Mouse (Mus musculus): ENCODE measurements around the gene Rnf157.

Rnf157 gene

DNA sequence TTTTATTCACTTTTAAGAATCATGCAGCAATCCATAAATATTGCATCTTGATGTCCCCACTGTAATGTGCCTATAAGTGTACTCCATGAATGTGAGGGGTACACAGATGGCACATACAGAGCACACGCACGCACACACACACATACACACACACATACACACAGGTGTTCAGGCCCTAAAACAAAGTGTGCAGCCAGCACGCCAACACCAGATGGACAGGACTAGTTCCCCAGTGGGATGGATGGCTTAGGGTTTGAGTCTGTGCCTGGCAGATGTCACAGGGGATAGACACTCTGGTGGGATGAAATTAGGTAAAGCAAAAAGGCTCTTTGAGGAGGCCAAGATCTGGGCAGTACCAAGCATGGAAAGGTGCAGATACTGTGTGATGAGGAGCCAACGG lies 76.4 kb downstream of the Rnf157 start:
- DNase-seq (ENCODE audit: low read depth), result no peak

DNA sequence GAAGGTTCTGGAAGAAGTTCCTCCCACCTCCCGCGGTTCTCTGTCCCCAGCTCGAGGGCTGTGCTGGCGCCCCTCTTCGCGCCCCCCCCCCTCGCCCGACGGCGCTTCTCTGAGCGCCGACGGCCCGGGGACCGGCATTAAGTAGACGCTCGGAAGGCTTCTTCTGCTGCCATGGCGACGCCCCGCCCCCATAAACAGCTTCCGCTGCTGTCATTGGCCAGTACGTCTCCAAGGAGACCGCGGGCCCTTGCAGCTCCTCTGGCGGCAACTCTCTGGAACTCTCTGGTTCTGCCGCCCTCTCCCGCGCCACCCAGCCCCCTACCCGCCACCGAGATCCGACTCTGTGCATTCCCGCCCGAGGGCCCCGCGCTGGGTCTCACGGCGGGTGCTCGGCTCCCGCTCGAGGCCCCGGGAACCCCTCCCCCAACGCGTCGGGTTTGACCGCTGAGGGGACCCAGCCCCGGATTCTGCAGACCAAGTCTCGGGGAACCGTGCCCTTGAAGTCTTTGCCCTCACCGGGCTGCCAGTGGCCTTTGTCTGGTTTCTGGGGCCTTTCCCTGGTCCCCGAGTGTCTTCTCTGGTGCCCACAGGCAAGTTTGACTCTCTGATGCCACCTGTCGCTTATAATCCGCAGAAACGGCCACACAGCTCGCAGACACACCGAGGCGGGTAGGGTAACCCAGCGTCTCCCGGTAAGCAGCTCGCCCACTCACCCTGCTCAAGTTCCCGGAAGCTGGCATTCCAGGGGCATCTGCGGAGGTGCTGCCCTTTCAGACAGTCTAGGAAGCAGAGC lies 77.4 kb downstream of the Rnf157 start, which contains the start of gene Foxj1:
Gene Foxj1, minus strand, starts transcription at position 156 of the 793 bp plus-strand sequence.
- peak; percentile 82 for DNase-seq (ENCODE audit: low read depth)

DNA sequence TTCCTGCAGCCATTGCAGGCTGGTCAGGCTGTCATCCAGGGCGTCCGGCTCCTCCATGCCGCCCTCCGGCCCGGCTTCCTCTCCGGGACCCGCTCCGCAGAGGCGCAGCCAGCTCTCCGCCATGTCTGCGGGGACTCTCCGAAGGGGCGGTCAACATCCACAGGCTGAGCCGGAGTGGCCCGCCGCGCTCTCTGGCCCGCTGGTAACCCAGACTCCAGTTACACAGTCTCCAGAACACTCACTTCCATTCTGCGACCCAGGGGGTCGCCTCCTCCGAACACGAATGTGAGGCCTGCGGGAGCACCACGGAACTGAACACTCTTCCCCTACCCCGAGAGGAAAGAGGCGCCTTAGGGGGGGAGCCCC lies 78.4 kb downstream of the Rnf157 start:
- no peak for DNase-seq (ENCODE audit: low read depth)

DNA sequence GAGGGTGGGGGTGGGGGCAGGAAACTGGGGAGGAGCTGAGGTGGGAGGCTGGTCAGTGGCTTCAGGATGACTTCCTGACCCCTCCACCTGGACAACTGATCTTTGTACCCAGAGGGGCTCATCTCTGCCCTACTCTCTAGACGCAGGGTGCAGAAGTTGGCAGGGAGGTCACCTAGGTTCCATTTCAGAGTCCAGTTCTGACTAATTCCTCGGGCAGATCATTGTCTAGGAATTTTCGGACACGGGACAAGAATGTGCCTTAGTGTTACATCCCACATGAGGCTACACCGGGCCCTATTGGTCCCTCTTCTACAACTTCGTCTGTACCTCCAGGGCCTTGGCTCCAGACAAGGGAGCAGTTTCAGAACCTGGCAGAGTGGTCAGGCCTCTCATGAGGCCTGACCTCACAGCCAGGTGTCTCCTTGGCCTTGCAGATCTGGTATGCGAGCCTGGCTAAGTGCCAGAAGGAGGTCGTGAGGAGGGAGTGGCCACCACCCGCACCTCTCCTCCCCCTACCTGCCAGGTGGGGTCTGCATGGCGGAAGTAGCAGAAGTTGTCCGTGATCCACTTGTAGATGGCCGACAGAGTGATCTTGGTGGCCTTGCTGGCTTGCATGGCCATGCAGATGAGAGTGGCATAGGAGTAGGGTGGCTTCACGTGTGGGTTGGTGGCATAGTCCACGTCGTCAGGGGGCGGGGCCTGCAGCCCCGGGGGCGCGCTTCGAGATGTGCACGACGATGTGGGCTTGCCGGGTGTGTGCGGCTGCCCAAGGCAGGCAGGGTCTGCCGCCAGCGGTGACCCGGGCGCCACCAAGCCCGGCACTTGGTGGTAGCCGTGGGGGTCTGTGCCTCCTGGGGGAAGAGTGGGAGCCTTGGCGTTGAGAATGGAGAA lies 79.1 kb downstream of the Rnf157 start:
- DNase-seq (ENCODE audit: low read depth), result no peak

DNA sequence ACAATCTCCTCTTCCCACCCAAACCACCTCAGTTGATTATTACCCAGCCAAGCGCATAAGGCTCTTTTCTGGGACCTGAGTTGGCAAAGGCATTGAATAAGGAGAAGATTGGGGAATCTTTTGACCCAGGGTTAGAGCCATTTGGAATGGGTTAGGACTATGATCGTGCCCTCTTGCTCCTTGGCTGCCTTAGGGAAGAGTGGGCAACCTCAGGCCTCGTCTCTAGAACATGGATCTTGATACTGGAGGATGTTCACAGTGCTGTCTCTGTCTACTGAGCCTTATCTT lies 79.9 kb downstream of the Rnf157 start:
- DNase-seq (ENCODE audit: low read depth), result no peak

DNA sequence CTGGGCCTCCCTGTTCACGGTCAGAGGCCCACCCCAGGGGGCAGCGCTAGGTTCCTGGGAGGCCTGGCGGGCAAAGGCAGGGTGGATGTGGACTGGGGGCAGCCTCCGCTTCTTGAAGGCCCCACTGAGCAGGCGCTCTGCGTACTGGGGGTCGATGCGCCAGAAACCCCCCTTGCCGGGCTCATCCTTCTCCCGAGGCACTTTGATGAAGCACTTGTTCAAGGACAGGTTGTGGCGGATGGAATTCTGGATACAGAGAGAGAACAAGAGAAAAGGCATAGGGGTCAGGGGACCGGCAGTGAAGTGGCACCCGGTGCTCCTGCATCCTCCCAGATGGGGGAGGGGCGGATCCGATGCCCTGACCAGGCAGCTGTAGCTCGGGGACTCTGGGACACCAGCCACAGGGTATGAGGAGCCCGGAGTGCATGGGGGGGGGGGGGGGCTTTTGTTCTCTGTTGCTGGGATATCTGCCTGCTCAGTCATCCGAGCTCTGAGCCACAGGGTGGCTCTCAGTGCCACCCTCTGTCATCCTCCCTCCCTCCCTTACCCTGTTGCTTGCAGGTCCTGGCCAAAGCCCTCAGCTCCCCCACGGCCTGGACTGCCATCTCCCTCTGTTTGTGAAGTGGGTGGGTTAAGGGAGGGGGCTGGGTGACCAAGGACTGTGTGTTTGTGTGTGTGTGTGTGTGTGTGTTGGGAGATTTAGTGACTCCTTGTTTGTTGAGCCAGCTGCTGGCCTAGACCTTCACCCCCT lies 80.4 kb downstream of the Rnf157 start:
- no peak for DNase-seq (ENCODE audit: low read depth)

DNA sequence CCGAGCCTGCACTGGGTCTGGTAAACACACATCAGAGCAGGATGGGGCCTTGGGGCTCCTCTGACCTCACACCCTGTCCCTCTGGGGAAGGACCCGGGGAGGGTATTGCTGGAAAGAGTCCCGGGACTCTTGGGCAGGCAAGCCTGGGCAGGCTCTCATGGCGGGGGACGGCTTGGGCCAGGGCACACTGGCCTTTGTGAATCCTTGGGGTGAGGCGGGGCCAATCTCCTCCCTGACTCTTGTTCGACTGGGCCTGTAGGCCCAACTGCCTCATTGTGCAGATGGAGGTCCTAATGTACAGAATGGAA lies 82.7 kb downstream of the Rnf157 start:
- DNase-seq (ENCODE audit: low read depth), result no peak

DNA sequence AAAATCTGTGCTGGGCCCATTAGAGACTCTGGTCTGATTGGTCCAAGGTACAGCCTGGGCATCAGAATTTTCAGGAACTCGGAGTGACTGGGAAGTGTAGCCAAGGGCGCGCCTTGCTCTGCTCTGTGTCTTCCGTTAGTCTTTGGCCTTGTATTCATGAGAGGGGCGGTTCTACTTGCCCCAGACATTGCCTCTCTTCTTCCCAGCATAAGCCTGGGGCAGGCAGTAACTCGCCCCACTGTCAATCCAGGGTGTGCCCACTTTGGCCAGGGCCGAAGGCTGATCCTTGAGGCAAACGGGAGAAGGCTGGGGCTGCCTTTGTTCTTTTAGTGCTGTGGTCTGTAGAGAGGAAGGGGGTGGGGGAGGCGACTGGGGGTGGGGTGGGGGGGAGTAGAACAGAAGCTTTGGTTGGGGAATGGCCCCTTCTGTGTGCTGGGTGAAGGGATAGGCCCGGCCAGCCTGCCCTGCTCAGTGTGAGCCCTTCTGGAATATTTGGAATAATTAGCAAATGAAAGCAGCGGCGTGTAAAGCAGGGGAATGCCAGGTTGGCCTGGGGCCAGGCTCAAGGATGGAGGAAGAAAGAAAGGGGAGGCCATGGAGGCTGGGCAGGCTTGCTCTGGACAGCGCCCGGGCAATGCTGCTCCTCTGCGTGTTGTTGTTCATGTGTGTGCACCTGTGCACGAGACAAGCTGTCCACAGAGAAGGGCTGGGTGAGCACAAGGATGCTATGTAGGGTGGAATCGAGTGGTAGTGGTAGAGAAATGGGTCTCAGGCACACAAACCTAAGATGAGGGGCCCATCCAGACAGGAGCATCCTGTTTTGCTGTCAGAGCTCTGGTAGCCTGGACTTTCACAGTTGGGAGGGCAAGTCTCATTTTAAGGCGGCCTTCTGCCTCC lies 83.3 kb downstream of the Rnf157 start:
- no peak for DNase-seq (ENCODE audit: low read depth)

DNA sequence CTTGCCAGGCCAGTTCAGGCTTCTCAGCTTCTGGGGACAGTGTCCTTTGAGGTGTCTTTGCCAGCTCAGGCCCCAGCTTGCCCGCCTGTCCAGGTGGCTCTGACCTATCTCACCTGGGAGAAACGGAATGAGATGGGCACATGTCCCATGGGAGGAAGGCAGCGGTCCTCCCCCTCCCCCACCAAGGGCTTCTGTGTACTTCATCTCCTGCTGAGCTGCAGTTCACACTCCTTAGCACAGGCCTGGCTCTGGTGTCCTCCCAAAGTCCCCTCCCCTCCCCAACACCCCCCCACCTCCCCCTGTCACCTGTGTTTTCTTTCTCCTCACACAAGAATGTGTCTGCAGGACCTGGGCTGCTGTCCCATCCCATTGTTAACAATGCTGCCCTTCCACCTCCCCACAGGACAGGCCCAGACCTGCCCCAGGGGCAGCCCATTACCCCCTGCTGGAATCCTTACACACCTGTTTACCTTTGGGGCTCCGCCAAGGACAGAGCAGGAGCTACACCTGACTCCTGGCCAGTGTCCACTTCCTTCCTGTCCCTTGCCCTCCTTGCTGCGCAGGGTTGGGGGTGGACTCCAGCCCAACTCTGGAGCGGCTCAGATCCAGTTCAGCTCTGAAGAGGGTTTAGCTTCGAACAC lies 85.7 kb downstream of the Rnf157 start:
- DNase-seq (ENCODE audit: low read depth), result no peak

DNA sequence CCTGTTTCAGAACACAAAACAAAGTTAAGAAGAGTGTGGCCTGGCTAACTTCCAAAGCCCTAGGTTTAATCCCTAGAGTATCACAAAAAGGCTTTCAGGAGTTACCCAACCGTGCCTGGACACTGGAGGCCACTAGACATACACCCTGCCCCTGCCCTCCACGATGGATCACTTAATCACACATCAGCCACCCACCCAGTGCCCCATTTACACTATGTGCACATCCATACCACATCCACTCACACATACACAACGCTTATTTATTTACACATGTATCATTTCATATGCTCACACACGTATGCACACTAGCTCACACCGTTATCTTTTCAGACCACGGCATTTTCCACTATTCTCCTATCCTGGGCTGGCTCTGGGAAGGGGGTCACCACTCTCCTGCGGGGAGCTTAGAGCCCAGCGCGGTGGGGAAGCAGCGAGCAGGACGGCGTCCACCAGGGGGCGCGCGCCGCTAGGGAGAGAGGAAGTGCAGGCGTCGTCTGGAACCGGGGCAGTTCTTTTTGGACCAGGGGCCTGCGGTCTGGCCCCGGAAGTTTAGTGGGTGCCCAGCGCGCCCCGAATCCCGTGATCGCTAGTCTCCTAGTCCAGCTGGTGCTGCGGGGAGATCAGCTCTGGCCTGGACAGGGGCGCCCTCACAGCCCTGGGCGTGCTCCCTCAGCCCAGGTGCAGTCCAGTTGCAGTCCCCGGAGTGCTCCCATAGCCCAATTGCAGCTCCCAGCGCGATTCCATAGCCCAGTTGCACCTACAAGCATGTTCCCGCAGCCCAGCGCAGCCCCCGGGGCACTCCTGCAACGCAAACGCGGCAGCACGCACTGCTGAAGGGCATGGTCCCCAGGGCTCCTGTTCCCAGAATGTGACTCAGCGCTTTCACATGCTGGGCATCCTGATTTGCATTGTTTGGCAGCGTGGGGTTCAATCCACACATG lies 93.8 kb downstream of the Rnf157 start:
- peak; percentile 57 for DNase-seq (ENCODE audit: low read depth)

DNA sequence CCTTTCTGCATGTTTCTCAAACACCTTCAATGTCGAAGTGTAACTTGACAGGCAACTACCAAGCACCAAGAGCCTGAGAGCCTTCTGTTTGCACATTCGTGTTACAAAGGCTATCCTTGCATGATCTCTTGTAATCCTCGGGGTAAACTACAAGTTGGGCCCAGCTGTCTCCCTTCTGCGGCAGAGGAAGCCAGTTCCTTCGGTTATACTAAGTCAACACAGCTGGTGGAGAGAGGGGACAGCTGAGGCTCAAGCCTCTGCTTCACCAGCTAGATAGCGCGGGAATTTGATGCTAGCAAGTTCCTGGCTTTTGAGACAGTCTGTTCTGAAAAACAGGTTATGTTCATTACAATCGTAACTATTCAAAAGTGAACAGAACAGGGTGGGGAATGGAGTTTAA lies 100.5 kb downstream of the Rnf157 start:
- DNase-seq (ENCODE audit: low read depth), result no peak

DNA sequence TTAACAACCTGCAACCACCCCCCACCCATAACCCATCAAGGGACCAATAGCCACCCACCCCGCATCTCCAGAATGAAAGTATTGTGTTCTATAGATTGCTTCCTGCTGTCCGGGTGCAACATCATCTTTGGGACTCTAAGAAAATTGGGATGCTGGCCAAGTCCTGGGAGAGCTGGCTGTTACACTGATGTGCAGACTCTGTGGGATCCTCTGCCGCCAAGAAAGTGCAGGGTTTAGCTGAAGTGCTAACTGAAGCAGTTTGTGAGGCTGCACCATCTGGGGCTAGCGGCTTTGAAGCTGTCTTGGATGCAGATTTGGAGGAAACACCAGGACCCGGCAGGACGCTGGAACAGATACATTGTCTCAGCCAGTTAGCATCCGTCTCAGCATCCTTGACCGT lies 101.7 kb downstream of the Rnf157 start:
- DNase-seq (ENCODE audit: low read depth), result no peak

DNA sequence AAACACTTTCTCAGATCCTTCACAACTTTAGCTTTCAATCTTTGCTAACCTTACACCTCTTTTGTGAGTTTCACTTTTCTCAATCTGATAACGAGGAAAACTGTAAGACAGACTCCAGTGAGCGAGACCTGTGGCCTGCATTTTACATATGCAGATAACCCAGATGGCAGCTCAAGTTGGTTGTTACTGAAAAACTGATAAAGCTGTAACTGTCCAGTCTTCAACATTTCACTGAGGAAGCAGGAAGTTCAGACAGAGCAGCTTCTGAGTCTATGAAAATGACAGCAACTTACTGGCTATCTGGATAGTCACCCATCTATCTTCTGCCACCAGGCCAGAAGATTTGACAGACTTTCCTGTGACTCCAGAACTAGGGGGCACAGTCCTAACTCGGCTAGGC lies 103.2 kb downstream of the Rnf157 start:
- no peak for DNase-seq (ENCODE audit: low read depth)

DNA sequence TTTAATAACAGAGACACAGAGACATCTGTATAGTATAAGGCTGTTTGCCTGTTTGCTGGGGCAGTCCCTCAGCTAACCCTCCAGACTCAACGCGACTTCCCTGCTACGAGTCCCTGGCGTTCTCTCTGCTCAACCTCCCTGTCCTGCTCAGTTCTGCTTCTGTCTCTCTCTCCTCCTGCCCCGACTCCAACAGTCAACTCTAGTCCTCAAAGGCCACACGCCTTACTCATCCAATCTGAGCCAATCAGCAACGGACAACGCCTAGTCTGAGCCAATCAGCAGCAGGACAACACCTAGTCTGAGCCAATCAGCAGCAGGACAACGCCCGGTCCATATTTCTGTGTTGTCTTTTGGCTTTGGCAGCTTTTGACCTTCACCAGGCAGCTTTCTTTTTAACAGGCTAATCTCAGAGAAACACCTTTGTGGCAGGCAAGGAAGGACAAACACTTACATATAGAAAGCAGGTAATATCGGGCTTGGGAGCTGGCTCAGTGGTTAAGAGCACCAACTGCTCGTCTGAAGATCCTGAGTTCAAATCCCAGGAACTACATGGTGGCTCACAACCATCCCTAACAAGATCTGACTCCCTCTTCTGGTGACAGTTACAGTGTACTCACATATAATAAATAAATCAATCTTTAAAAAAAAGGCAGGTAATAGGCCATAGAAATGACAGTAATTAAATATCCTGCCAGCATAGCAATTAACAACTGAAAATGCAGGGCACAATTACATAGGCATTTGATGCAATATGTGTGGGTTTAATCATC lies 104.9 kb downstream of the Rnf157 start:
- DNase-seq (ENCODE audit: low read depth), result no peak

DNA sequence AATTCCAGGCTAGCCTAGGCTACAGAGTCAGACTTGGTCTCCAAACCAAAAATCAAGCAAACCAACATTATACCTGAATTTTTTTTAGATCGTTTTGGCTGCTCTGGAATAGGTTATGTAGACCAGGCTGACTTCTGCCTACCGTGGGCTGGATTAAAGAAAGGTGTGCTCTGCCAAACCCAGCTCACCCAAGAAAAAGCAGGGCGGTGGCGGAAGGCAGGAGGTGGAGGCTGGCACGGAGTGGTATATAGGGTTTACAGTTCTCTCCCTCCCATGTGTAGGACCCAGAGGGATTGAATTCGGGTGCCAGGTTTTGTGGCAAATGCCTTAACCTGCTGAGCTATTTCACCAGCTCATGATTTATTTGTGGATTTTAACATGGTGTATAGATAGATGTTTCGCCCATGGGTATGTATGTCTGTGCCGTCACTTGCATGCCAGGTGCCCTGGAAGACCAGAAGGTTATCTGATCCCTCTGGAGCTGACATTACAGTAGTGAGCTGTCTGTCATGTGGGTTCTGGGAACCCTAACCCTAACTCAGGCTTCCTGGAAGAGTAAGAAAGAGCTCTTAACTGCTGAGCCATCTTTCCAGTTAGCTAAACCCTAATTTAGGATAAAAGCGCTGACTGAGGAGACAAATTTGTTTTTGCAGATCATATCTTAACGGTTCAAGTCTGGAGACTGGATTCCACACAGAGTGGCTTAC lies 105.7 kb downstream of the Rnf157 start, which contains the start of gene Exoc7:
Gene Exoc7, minus strand, starts transcription at position 215 of the 707 bp plus-strand sequence.
- DNase-seq (ENCODE audit: low read depth), result no peak

DNA sequence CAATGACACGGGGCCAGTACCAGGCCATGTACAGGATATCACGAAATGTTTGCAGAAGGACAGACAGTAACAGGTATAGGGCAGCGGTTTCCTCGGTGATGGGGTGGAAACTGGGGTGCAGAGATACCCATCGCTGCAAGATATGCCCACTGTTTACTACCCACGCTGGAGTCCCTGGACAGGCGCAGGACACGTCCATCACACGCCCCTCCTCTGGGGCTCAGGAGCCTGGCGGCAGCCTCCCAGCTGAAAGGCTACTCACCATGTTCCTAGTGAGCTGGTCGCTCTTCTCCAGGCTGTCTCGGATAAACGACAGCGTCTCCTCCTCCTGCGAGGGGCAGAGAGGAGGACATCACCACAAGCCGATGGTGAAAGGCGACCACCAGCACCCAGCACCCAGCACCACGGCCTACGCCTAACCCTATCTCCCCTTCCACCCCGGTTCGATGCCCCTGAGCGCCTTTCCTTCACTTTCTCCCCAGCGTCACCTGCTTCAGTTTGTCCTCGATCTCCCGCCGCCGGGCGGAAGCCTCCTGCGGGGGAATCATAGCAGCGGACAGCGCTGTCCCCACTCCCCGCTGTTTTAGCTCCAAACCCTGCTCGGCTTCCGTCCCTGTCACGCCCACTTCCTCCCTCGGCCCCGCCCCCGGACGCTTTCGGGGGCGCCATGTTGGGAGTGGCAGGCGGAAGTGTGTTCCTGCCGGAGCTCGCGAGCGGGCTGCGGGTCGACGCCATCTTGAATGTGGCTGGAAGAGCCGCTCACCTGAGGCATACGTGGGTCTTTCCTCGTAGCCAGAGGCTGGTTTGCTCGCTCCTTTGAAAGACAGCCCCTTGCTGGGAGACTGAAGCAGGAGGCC lies 106.5 kb downstream of the Rnf157 start:
- DNase-seq (ENCODE audit: low read depth), result peak; percentile 92

DNA sequence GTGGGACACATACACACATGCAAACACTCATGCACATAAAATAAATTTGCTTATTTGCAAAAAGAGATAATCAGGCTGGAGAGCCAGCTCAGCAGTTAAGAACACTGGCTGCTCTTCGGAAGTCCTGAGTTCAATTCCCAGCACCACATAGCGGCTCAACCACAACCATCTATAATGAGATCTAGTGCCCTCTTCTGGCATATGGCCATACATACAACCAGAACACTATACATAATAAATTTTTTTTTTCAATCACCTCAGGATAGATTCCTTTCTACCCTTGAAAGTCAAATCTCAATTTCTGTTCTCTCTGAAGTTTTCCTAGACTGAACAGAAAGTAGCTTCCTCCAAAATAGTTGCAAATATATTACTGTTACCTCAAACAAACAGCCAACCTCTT lies 107.4 kb downstream of the Rnf157 start:
- no peak for DNase-seq (ENCODE audit: low read depth)

DNA sequence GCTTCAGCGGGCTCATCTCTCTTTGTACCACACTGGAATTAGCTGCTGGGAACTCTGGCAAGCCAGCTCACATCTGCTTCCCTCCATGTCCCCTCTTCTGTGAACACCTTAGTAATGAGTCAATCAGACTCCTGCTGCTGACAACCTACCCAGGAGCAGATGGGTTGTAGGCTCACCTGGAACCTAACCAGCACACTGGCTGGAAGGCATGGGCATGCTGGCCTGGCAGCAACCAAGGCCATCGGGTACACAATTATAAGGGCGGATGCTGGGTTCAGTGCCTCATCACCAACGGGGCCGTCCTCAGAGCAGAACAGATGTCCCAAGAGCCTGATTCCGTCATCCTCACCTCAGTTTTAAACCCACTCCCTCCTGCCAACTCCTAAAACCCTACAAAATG lies 114.2 kb downstream of the Rnf157 start:
- DNase-seq (ENCODE audit: low read depth), result no peak

Measured in c-Kit-positive CD71-positive TER-119-negative erythroid progenitor cells, embryonic 14.5 days (primary cell).